Mouse (Mus musculus): ENCODE results near the gene Rwdd2b. TPM values are rescaled to one million over a fixed set of nuclear protein-coding genes. Genes with fewer than 3 reads are reported as not detected.

Rwdd2b gene
- polyA plus RNA-seq (2012; rRNA removed; ENCODE audit: low replicate concordance), result 2.4 and 4.6 TPM in 2 replicates

DNA sequence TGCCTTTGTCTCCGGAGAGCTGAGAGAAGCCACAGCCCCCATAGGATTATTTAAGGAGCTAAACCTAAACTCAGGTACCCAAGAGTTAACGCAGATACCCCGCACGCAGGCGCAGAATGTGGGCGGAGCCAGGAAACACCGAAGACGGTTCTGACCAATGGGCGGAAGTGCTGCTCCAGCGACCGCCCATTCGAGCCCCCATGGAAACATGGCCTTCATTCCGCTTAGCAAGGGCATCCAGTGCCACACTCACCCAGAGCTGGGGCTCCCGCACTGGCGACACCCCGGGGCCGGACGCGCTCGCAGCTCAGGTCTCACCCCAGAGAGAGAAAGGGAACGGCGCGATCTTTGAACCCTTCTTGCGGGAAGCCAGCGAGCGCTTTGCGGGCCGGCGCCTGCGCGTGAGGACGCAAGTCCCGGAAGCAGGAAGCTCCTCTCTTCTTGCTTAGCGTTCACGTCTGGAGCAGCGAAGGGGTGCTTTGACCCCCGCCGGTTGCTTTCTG lies at the start of gene Rwdd2b:
Gene Rwdd2b (minus strand): TSS at position 390 of the 503 bp plus-strand sequence.

DNA sequence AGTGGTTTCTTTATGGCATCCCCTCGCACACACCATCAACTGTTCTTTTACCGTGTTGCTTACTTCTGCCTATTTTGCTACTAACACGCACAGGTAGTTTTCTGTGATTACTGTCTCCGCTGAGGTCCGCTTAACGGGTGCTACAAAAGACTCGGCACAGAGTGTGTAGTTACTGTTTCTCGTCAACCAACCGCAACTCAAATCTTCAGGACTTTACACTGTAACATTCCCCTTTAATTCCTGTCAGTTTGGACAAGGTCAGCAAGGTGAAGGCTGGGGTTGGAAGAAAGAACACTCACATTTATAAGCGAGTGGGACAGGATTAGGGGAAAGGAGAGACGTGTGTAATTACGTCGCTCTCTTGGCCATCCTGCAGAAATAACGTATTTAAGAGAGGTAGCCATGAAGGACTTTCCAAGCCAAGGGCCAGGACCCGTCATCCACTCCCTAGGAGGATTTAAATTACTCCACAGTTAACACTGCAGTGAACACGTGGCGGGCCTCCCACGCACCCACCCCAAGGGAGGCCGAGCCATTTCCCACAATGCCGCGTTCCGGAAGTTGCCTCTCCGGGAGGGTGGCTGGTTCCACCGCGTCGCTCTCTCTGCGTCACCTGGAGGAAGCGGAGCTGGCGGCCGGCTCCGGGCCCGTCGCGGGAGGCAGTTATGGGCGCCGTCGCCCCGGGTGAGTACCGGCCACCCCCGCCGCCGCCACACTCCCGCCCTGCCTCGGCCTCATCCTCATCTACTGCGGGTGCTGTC lies 14.2 kb upstream of the Rwdd2b start, which contains the start of gene Usp16:
Gene Usp16 (plus strand): TSS at position 285 of the 761 bp plus-strand sequence.

DNA sequence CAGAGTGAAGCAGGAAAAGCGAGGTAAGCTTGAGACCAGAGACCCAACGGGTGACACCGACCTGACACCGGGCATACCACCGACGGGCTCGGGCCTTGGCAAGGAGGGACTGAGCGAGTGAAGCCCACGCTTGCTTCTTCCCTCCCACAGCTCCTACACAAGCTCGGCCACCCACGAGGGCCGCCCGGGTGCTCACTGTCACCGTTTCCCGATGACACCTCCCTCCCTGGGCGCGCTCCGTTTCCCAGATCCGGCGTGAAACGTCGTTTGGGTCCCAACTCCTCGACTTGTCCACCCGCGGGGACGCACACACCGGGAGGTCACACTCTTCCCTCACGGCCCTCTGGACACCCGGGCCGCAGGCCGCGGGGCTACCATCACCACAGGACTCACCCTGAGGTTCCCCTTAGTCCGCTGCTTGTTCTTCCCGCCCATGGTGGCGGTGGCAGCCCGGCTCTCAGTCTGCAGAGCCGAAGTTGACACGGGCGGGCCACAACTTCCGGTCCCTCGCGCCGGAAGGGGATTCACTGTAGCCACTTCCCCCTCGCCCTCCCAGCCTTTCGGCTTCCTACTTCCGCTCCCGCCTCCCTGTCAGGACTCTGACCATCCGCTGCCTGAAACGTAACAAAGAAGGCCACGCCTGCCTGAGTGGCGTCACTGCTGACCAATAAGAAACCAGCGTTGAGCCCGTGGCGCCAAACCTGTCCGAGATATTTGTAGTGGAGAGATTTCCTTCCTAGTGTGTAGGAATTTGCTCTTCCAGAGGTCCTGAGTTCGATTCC lies 8.1 kb downstream of the Rwdd2b start, which contains the start of gene Ltn1:
Gene Ltn1 (minus strand): TSS at position 580 of the 782 bp plus-strand sequence.

Other genes with a start within 250 kb of the Rwdd2b start
- 6.2 and 8.9 TPM in 2 replicates for gene N6amt1, start 86.4 kb downstream of the Rwdd2b start, polyA plus RNA-seq (2012; rRNA removed; ENCODE audit: low replicate concordance)
- 3.6 and 7.1 TPM in 2 replicates for gene Ltn1, start 8.0 kb downstream of the Rwdd2b start, polyA plus RNA-seq (2012; rRNA removed; ENCODE audit: low replicate concordance)
- gene Usp16, start 14.1 kb upstream of the Rwdd2b start, polyA plus RNA-seq (2012; rRNA removed; ENCODE audit: low replicate concordance), result 12.9 and 32.6 TPM in 2 replicates
- gene Cct8, start 55.3 kb upstream of the Rwdd2b start, polyA plus RNA-seq (2012; rRNA removed; ENCODE audit: low replicate concordance), result 14.3 and 28.2 TPM in 2 replicates
- 0.74 and 2.4 TPM in 2 replicates for gene Map3k7cl, start 112.8 kb upstream of the Rwdd2b start, polyA plus RNA-seq (2012; rRNA removed; ENCODE audit: low replicate concordance)